Mouse (Mus musculus): ENCODE measurements at regions not wholly inside any gene's neighbourhood (a gene's known extent, or its start where the extent isn't known, plus 50 kb on each side); places are given as distances from the start of the nearest gene placed in this dataset.

- Histone ChIP-seq H3K4me1 (ENCODE audit: control insufficient read depth, insufficient read depth, low read length) (peaks cover 31% of the 10 kb centered on the region), H3K27ac (ENCODE audit: insufficient read depth, low read depth, low read length) (peak overlapping the region; percentile 38; the same call in 1 of the 2 replicates), H3K4me3 (ENCODE audit: insufficient read depth, low read length) (no peak overlapping the region)
- TF ChIP-seq CTCF (IDR thresholded peaks at IDR 0.05; ENCODE audit: low read depth, low read length) (no peak), POLR2A (IDR thresholded peaks at IDR 0.05; ENCODE audit: borderline replicate concordance, low read depth, low read length) (no peak)
Observed at GRCm38 (mm10) chrX:142535954-142536353, 145.3 kb upstream of the Tmem164 start.

GRCm38 (mm10) chrX:142537259-142537963 is 143.8 kb upstream of the Tmem164 start:
- Histone ChIP-seq H3K4me1 (ENCODE audit: control insufficient read depth, insufficient read depth, low read length) (peaks cover 31% of the 10 kb centered on the region), H3K27ac (ENCODE audit: insufficient read depth, low read depth, low read length) (peak overlapping the region; percentile 81), H3K4me3 (ENCODE audit: insufficient read depth, low read length) (no peak overlapping the region)
- TF ChIP-seq CTCF (IDR thresholded peaks at IDR 0.05; ENCODE audit: low read depth, low read length) (no peak), POLR2A (IDR thresholded peaks at IDR 0.05; ENCODE audit: borderline replicate concordance, low read depth, low read length) (no peak)

- peaks cover 27% of the 10 kb centered on the region for H3K4me1 ChIP-seq (ENCODE audit: control insufficient read depth, insufficient read depth, low read length)
- no peak overlapping the region for H3K4me3 ChIP-seq (ENCODE audit: insufficient read depth, low read length)
- no peak overlapping the region for H3K27ac ChIP-seq (ENCODE audit: insufficient read depth, low read depth, low read length)
- TF ChIP-seq POLR2A (IDR thresholded peaks at IDR 0.05; ENCODE audit: borderline replicate concordance, low read depth, low read length) (no peak), CTCF (IDR thresholded peaks at IDR 0.05; ENCODE audit: low read depth, low read length) (peak; percentile 50)
Observed at GRCm38 (mm10) chrX:142540264-142540663, 140.9 kb upstream of the Tmem164 start.

GRCm38 (mm10) chrX:142552196-142552595 is 129.0 kb upstream of the Tmem164 start:
- Histone ChIP-seq H3K27ac (ENCODE audit: insufficient read depth, low read depth, low read length) (no peak overlapping the region), H3K4me1 (ENCODE audit: control insufficient read depth, insufficient read depth, low read length) (no peaks in the 10 kb centered on the region), H3K4me3 (ENCODE audit: insufficient read depth, low read length) (no peak overlapping the region)
- TF ChIP-seq POLR2A (IDR thresholded peaks at IDR 0.05; ENCODE audit: borderline replicate concordance, low read depth, low read length) = no peak
- TF ChIP-seq CTCF (IDR thresholded peaks at IDR 0.05; ENCODE audit: low read depth, low read length) = no peak

GRCm38 (mm10) chrX:142554161-142554560 is 127.0 kb upstream of the Tmem164 start:
- Histone ChIP-seq H3K4me1 (ENCODE audit: control insufficient read depth, insufficient read depth, low read length) (no peaks in the 10 kb centered on the region), H3K27ac (ENCODE audit: insufficient read depth, low read depth, low read length) (no peak overlapping the region), H3K4me3 (ENCODE audit: insufficient read depth, low read length) (no peak overlapping the region)
- TF ChIP-seq CTCF (IDR thresholded peaks at IDR 0.05; ENCODE audit: low read depth, low read length) = no peak
- TF ChIP-seq POLR2A (IDR thresholded peaks at IDR 0.05; ENCODE audit: borderline replicate concordance, low read depth, low read length) = no peak

GRCm38 (mm10) chrX:142557496-142557895 is 123.7 kb upstream of the Tmem164 start:
- Histone ChIP-seq H3K4me3 (ENCODE audit: insufficient read depth, low read length) (no peak overlapping the region), H3K27ac (ENCODE audit: insufficient read depth, low read depth, low read length) (no peak overlapping the region), H3K4me1 (ENCODE audit: control insufficient read depth, insufficient read depth, low read length) (no peaks in the 10 kb centered on the region)
- TF ChIP-seq POLR2A (IDR thresholded peaks at IDR 0.05; ENCODE audit: borderline replicate concordance, low read depth, low read length) = no peak
- TF ChIP-seq CTCF (IDR thresholded peaks at IDR 0.05; ENCODE audit: low read depth, low read length) = no peak

GRCm38 (mm10) chrX:142560209-142560912 is 120.8 kb upstream of the Tmem164 start:
- Histone ChIP-seq H3K27ac (ENCODE audit: insufficient read depth, low read depth, low read length) (no peak overlapping the region), H3K4me3 (ENCODE audit: insufficient read depth, low read length) (no peak overlapping the region), H3K4me1 (ENCODE audit: control insufficient read depth, insufficient read depth, low read length) (no peaks in the 10 kb centered on the region)
- TF ChIP-seq POLR2A (IDR thresholded peaks at IDR 0.05; ENCODE audit: borderline replicate concordance, low read depth, low read length) (no peak), CTCF (IDR thresholded peaks at IDR 0.05; ENCODE audit: low read depth, low read length) (no peak)

GRCm38 (mm10) chrX:142561788-142562187 is 119.4 kb upstream of the Tmem164 start:
- TF ChIP-seq POLR2A (IDR thresholded peaks at IDR 0.05; ENCODE audit: borderline replicate concordance, low read depth, low read length) (no peak), CTCF (IDR thresholded peaks at IDR 0.05; ENCODE audit: low read depth, low read length) (no peak)
- Histone ChIP-seq H3K4me1 (ENCODE audit: control insufficient read depth, insufficient read depth, low read length) (no peaks in the 10 kb centered on the region), H3K4me3 (ENCODE audit: insufficient read depth, low read length) (no peak overlapping the region), H3K27ac (ENCODE audit: insufficient read depth, low read depth, low read length) (no peak overlapping the region)

GRCm38 (mm10) chrX:142564186-142564585 is 117.0 kb upstream of the Tmem164 start:
- no peaks in the 10 kb centered on the region for H3K4me1 ChIP-seq (ENCODE audit: control insufficient read depth, insufficient read depth, low read length)
- H3K27ac ChIP-seq (ENCODE audit: insufficient read depth, low read depth, low read length) = no peak overlapping the region
- no peak for TF ChIP-seq POLR2A (IDR thresholded peaks at IDR 0.05; ENCODE audit: borderline replicate concordance, low read depth, low read length)
- TF ChIP-seq CTCF (IDR thresholded peaks at IDR 0.05; ENCODE audit: low read depth, low read length) = no peak
- no peak overlapping the region for H3K4me3 ChIP-seq (ENCODE audit: insufficient read depth, low read length)

- TF ChIP-seq POLR2A (IDR thresholded peaks at IDR 0.05; ENCODE audit: borderline replicate concordance, low read depth, low read length) (no peak), CTCF (IDR thresholded peaks at IDR 0.05; ENCODE audit: low read depth, low read length) (no peak)
- Histone ChIP-seq H3K27ac (ENCODE audit: insufficient read depth, low read depth, low read length) (no peak overlapping the region), H3K4me3 (ENCODE audit: insufficient read depth, low read length) (no peak overlapping the region), H3K4me1 (ENCODE audit: control insufficient read depth, insufficient read depth, low read length) (no peaks in the 10 kb centered on the region)
Observed at GRCm38 (mm10) chrX:142571772-142572171, 109.4 kb upstream of the Tmem164 start.
